Mouse (Mus musculus): ENCODE results near the gene Pagr1b. TPM values are rescaled to one million over a fixed set of nuclear protein-coding genes. Genes with fewer than 3 reads are reported as not detected.
A peak's percentile ranks its signal among the peaks of the same experiment; 100 is the strongest.

Gene Pagr1b
- polyA plus RNA-seq, 1 experiment from 2014 or later = 0.38 TPM

- 94% methylated on average over 6 of the region's 6 CpGs for WGBS
- no peak overlapping the region for H3K4me2 ChIP-seq
- no peaks in the 10 kb centered on the region for H3K9me3 ChIP-seq
- H3K36me3 ChIP-seq (replicated peaks) = peaks cover 28% of the 10 kb centered on the region
- ATAC-seq (ENCODE audit: low FRiP score) = no peak
- H3K4me3 ChIP-seq (replicated peaks) = no peak overlapping the region
- no peak overlapping the region for H3K9ac ChIP-seq
- no peaks in the 10 kb centered on the region for H3K27me3 ChIP-seq
- peaks cover 11% of the 10 kb centered on the region for H3K4me1 ChIP-seq
- H3K27ac ChIP-seq = no peak overlapping the region
These were observed 37.4 kb downstream of the Pagr1b start for GRCm38 (mm10) chr7:126978841-126979240.

GRCm38 (mm10) chr7:126976878-126977459, 39.3 kb downstream of the Pagr1b start:
- Histone ChIP-seq H3K27ac (peak overlapping the region; percentile 95), H3K9ac (peak overlapping the region; percentile 98), H3K4me3 (replicated peaks) (peak overlapping the region; percentile 100), H3K4me2 (peak overlapping the region; percentile 80), H3K36me3 (replicated peaks) (peaks cover 28% of the 10 kb centered on the region), H3K4me1 (peaks cover 11% of the 10 kb centered on the region), H3K9me3 (no peaks in the 10 kb centered on the region), H3K27me3 (no peaks in the 10 kb centered on the region)
- 31% methylated on average over 14 of the region's 14 CpGs for WGBS
- no peak for ATAC-seq (ENCODE audit: low FRiP score)

GRCm38 (mm10) chr7:126975950-126976866, 40.1 kb downstream of the Pagr1b start, which contains the start of gene Cdiptos:
Gene Cdiptos (minus strand): TSS chr7:126976098.
- H3K27ac ChIP-seq = peak within 1 kb of the TSS; percentile 95
- H3K9me3 ChIP-seq = no peaks in the 10 kb centered on the region
- WGBS = under 1% methylated on average over 55 of the region's 55 CpGs
- peaks cover 11% of the 10 kb centered on the region for H3K4me1 ChIP-seq
- H3K36me3 ChIP-seq (replicated peaks) = peaks cover 28% of the 10 kb centered on the region
- H3K4me3 ChIP-seq (replicated peaks) = peak within 1 kb of the TSS; percentile 100
- H3K9ac ChIP-seq = peak within 1 kb of the TSS; percentile 98
- ATAC-seq (ENCODE audit: low FRiP score) = peak; percentile 95
- H3K27me3 ChIP-seq = no peaks in the 10 kb centered on the region
- peak within 1 kb of the TSS; percentile 80 for H3K4me2 ChIP-seq

- peaks cover 11% of the 10 kb centered on the region for H3K4me1 ChIP-seq
- peak within 1 kb of the TSS; percentile 100 for H3K4me3 ChIP-seq (replicated peaks)
- no peaks in the 10 kb centered on the region for H3K9me3 ChIP-seq
- 0% methylated on average over 1 of the region's 1 CpGs for WGBS
- no peak for ATAC-seq (ENCODE audit: low FRiP score)
- H3K4me2 ChIP-seq = peak within 1 kb of the TSS; percentile 80
- H3K27ac ChIP-seq = peak within 1 kb of the TSS; percentile 95
- H3K36me3 ChIP-seq (replicated peaks) = peaks cover 28% of the 10 kb centered on the region
- H3K27me3 ChIP-seq = no peaks in the 10 kb centered on the region
- H3K9ac ChIP-seq = peak within 1 kb of the TSS; percentile 98
These were observed 40.6 kb downstream of the Pagr1b start, which contains the start of gene Cdipt for GRCm38 (mm10) chr7:126975893-126975949. Gene Cdipt (plus strand): TSS chr7:126975914.

- Histone ChIP-seq H3K36me3 (replicated peaks) (peaks cover 27% of the 10 kb centered on the region), H3K27ac (no peak overlapping the region), H3K4me2 (peak overlapping the region; percentile 80), H3K27me3 (no peaks in the 10 kb centered on the region), H3K4me3 (replicated peaks) (peak overlapping the region; percentile 100), H3K9ac (no peak overlapping the region), H3K9me3 (no peaks in the 10 kb centered on the region), H3K4me1 (peaks cover 11% of the 10 kb centered on the region)
- peak; percentile 51 for ATAC-seq (ENCODE audit: low FRiP score)
- WGBS = 13% methylated on average over 8 of the region's 8 CpGs
These were observed 40.8 kb downstream of the Pagr1b start for GRCm38 (mm10) chr7:126975493-126975892.

GRCm38 (mm10) chr7:126967361-126967760, 48.9 kb downstream of the Pagr1b start:
- no peak overlapping the region for H3K4me2 ChIP-seq
- H3K4me1 ChIP-seq = 0 out of 2 replicates have a peak, but pooled peaks cover 3% of the 10 kb centered on the region
- no peak overlapping the region for H3K27ac ChIP-seq
- peaks cover 19% of the 10 kb centered on the region for H3K27me3 ChIP-seq
- H3K4me3 ChIP-seq (replicated peaks) = no peak overlapping the region
- no peak overlapping the region for H3K9ac ChIP-seq
- 63% methylated on average over 6 of the region's 6 CpGs for WGBS
- no peak for ATAC-seq (ENCODE audit: low FRiP score)
- H3K9me3 ChIP-seq = no peaks in the 10 kb centered on the region
- H3K36me3 ChIP-seq (replicated peaks) = peaks cover 12% of the 10 kb centered on the region; the same call in 1 of the 2 replicates

GRCm38 (mm10) chr7:126965568-126965967, 50.7 kb downstream of the Pagr1b start:
- no peaks in the 10 kb centered on the region for H3K9me3 ChIP-seq

GRCm38 (mm10) chr7:126963548-126964286, 52.6 kb downstream of the Pagr1b start:
- H3K9me3 ChIP-seq = no peaks in the 10 kb centered on the region
- H3K4me2 ChIP-seq = peak overlapping the region; percentile 19; the same call in 1 of the 2 replicates
- no peak for ATAC-seq (ENCODE audit: low FRiP score)
- H3K27me3 ChIP-seq = peaks cover 31% of the 10 kb centered on the region
- no peak overlapping the region for H3K9ac ChIP-seq
- H3K4me3 ChIP-seq (replicated peaks) = no peak overlapping the region
- no peak overlapping the region for H3K27ac ChIP-seq
- H3K4me1 ChIP-seq = 0 out of 2 replicates have a peak, but pooled peaks cover 3% of the 10 kb centered on the region
- WGBS = 29% methylated on average over 19 of the region's 19 CpGs
- H3K36me3 ChIP-seq (replicated peaks) = peaks cover 18% of the 10 kb centered on the region; the same call in 1 of the 2 replicates

More at GRCm38 (mm10) chr7:126965568-126965967, 50.7 kb downstream of the Pagr1b start:
- no peak overlapping the region for H3K9ac ChIP-seq
- ATAC-seq (ENCODE audit: low FRiP score) = no peak
- H3K4me1 ChIP-seq = 0 out of 2 replicates have a peak, but pooled peaks cover 3% of the 10 kb centered on the region
- 71% methylated on average over 3 of the region's 3 CpGs for WGBS
- H3K36me3 ChIP-seq (replicated peaks) = peaks cover 18% of the 10 kb centered on the region; the same call in 1 of the 2 replicates
- H3K4me2 ChIP-seq = no peak overlapping the region
- H3K27me3 ChIP-seq = peaks cover 31% of the 10 kb centered on the region
- H3K27ac ChIP-seq = no peak overlapping the region
- H3K4me3 ChIP-seq (replicated peaks) = no peak overlapping the region

- 92% methylated on average over 4 of the region's 4 CpGs for WGBS
- Histone ChIP-seq H3K27ac (no peak overlapping the region), H3K4me3 (replicated peaks) (no peak overlapping the region), H3K36me3 (replicated peaks) (peaks cover 10% of the 10 kb centered on the region; the same call in 1 of the 2 replicates), H3K9me3 (no peaks in the 10 kb centered on the region), H3K4me2 (no peak overlapping the region), H3K27me3 (peaks cover 31% of the 10 kb centered on the region), H3K4me1 (0 out of 2 replicates have a peak, but pooled peaks cover 3% of the 10 kb centered on the region), H3K9ac (no peak overlapping the region)
- ATAC-seq (ENCODE audit: low FRiP score) = no peak
These were observed 54.3 kb downstream of the Pagr1b start for GRCm38 (mm10) chr7:126961965-126962364.

GRCm38 (mm10) chr7:126961095-126961494, 55.2 kb downstream of the Pagr1b start:
- H3K4me1 ChIP-seq = 0 out of 2 replicates have a peak, but pooled peaks cover 3% of the 10 kb centered on the region
- WGBS = 87% methylated on average over 5 of the region's 5 CpGs

GRCm38 (mm10) chr7:126959780-126960179, 56.5 kb downstream of the Pagr1b start:
- H3K4me2 ChIP-seq = no peak overlapping the region
- H3K4me3 ChIP-seq (replicated peaks) = no peak overlapping the region
- H3K36me3 ChIP-seq (replicated peaks) = peaks cover 7% of the 10 kb centered on the region; the same call in 1 of the 2 replicates
- 0 out of 2 replicates have a peak, but pooled peaks cover 3% of the 10 kb centered on the region for H3K4me1 ChIP-seq
- H3K9me3 ChIP-seq = no peaks in the 10 kb centered on the region
- 80% methylated on average over 9 of the region's 9 CpGs for WGBS
- no peak for ATAC-seq (ENCODE audit: low FRiP score)
- peaks cover 31% of the 10 kb centered on the region for H3K27me3 ChIP-seq
- no peak overlapping the region for H3K27ac ChIP-seq
- H3K9ac ChIP-seq = no peak overlapping the region

More at GRCm38 (mm10) chr7:126961095-126961494, 55.2 kb downstream of the Pagr1b start:
- no peaks in the 10 kb centered on the region for H3K9me3 ChIP-seq
- peaks cover 7% of the 10 kb centered on the region; the same call in 1 of the 2 replicates for H3K36me3 ChIP-seq (replicated peaks)
- H3K27me3 ChIP-seq = peaks cover 31% of the 10 kb centered on the region
- ATAC-seq (ENCODE audit: low FRiP score) = no peak
- H3K9ac ChIP-seq = no peak overlapping the region
- H3K27ac ChIP-seq = no peak overlapping the region
- no peak overlapping the region for H3K4me2 ChIP-seq
- no peak overlapping the region for H3K4me3 ChIP-seq (replicated peaks)

GRCm38 (mm10) chr7:126955125-126955524, 61.2 kb downstream of the Pagr1b start:
- Histone ChIP-seq H3K9me3 (no peaks in the 10 kb centered on the region), H3K4me1 (peaks cover 14% of the 10 kb centered on the region), H3K4me3 (replicated peaks) (no peak overlapping the region), H3K27ac (no peak overlapping the region), H3K4me2 (no peak overlapping the region), H3K36me3 (replicated peaks) (no peaks in the 10 kb centered on the region), H3K9ac (no peak overlapping the region), H3K27me3 (peaks cover 37% of the 10 kb centered on the region)
- ATAC-seq (ENCODE audit: low FRiP score) = no peak
- WGBS = 70% methylated on average over 3 of the region's 3 CpGs

Measured in forebrain, embryonic 12.5 days (tissue).